Comparison of ENCODE assay signal across 9 mouse cellular contexts in genomic region chr6:115764179-115764578, GRCm38 (mm10). TPM values are rescaled to one million over a fixed set of nuclear protein-coding genes. Genes with fewer than 3 reads are reported as not detected.
DNase-seq lines count a peak whose midpoint lies in the region; ATAC-seq lines count a peak whose summit lies in the region.
"Had no signal": no experiment of that assay in that cellular context is flagged by ENCODE, and none has a peak within 500 bp of the region (broad histone marks: within the 10 kb centered on the region; RNA-seq: fewer than 3 reads in every experiment).

No protein-coding gene starts in this region.

- no peaks in the 10 kb centered on the region for H3K9me3 ChIP-seq in heart, embryonic 10.5 days
- no peaks in the 10 kb centered on the region for H3K9me3 ChIP-seq in liver, embryonic 16.5 days (replicated peaks; ENCODE audit: control insufficient read depth, low read length)
- H3K9me3 ChIP-seq in neural tube, embryonic 14.5 days (ENCODE audit: control insufficient read depth, low read length), result no peaks in the 10 kb centered on the region

- peak overlapping the region; percentile 37; the same call in 1 of the 2 replicates for H3K9ac ChIP-seq in liver, embryonic 16.5 days (ENCODE audit: low read depth, low read length)
- H3K9ac ChIP-seq in neural tube, embryonic 14.5 days (replicated peaks; ENCODE audit: low read depth, low read length), result no peak overlapping the region

- H3K27ac ChIP-seq in brown adipose tissue, adult 24 weeks (replicated peaks; ENCODE audit: low read depth, low read length), result peak overlapping the region; percentile 44; the same call in 1 of the 2 replicates
- peak overlapping the region; percentile 87 for H3K27ac ChIP-seq in heart, embryonic 10.5 days
- peak overlapping the region; percentile 54 for H3K27ac ChIP-seq in liver, embryonic 16.5 days (ENCODE audit: low read length)
- peak overlapping the region; percentile 52 for H3K27ac ChIP-seq in neural tube, embryonic 14.5 days (ENCODE audit: low read depth, low read length)

- intact Hi-C loops in left cerebral cortex, postnatal 36 days (cut with DNase I), result no loop called here

- ATAC-seq in liver, embryonic 16.5 days (ENCODE audit: low read depth), result peak; percentile 59
- ATAC-seq in neural tube, embryonic 14.5 days (ENCODE audit: low read depth), result peak; percentile 93
- ATAC-seq in megakaryocyte-erythroid progenitor cell, adult 5-6 weeks (replicated peaks; ENCODE audit: low FRiP score, low TSS enrichment, poor library complexity, severe bottlenecking), result no peak; the same call in 1 of the 2 replicates

- no peaks in the 10 kb centered on the region for H3K36me3 ChIP-seq in heart, embryonic 10.5 days
- H3K36me3 ChIP-seq in liver, embryonic 16.5 days (ENCODE audit: control insufficient read depth, insufficient read depth), result no peaks in the 10 kb centered on the region
- no peaks in the 10 kb centered on the region for H3K36me3 ChIP-seq in neural tube, embryonic 14.5 days (ENCODE audit: control insufficient read depth, insufficient read depth, low read length)

- H3K4me3 ChIP-seq in brown adipose tissue, adult 24 weeks (ENCODE audit: insufficient read depth, low read depth, low read length), result no peak overlapping the region
- H3K4me3 ChIP-seq in heart, embryonic 10.5 days, result 0 out of 2 replicates have a peak overlapping the region, but pooled peaks have one; percentile 19
- H3K4me3 ChIP-seq in liver, embryonic 16.5 days (ENCODE audit: low read depth, low read length), result 0 out of 2 replicates have a peak overlapping the region, but pooled peaks have one; percentile 7
- H3K4me3 ChIP-seq in neural tube, embryonic 14.5 days (ENCODE audit: low read depth, low read length), result no peak overlapping the region

- H3K4me2 ChIP-seq in liver, embryonic 16.5 days (ENCODE audit: low read depth, low read length), result peak overlapping the region; percentile 24; the same call in 1 of the 2 replicates
- H3K4me2 ChIP-seq in neural tube, embryonic 14.5 days (ENCODE audit: low read depth, low read length), result no peak overlapping the region

- WGBS in heart, embryonic 10.5 days, result 2% methylated on average over 7 of the region's 7 CpGs
- WGBS in liver, embryonic 16.5 days (ENCODE audit: insufficient replicate concordance), result 10% methylated on average over 7 of the region's 7 CpGs
- WGBS in neural tube, embryonic 14.5 days, result 6% methylated on average over 7 of the region's 7 CpGs

- peaks cover 15% of the 10 kb centered on the region for H3K4me1 ChIP-seq in brown adipose tissue, adult 24 weeks (ENCODE audit: control insufficient read depth, insufficient read depth, insufficient read length, low read length)
- H3K4me1 ChIP-seq in heart, embryonic 10.5 days, result peaks cover 59% of the 10 kb centered on the region
- H3K4me1 ChIP-seq in liver, embryonic 16.5 days (ENCODE audit: control insufficient read depth, low read depth, low read length), result peaks cover 35% of the 10 kb centered on the region
- no peaks in the 10 kb centered on the region; the same call in 1 of the 2 replicates for H3K4me1 ChIP-seq in neural tube, embryonic 14.5 days (ENCODE audit: control insufficient read depth, insufficient read depth, low read length)

- no peaks in the 10 kb centered on the region for H3K27me3 ChIP-seq in heart, embryonic 10.5 days (ENCODE audit: insufficient read depth, poor library complexity, severe bottlenecking)
- no peaks in the 10 kb centered on the region for H3K27me3 ChIP-seq in liver, embryonic 16.5 days (ENCODE audit: control insufficient read depth, insufficient read depth, low read depth, low read length)
- H3K27me3 ChIP-seq in neural tube, embryonic 14.5 days (ENCODE audit: control insufficient read depth, insufficient read depth, low read length), result no peaks in the 10 kb centered on the region

- DNase-seq in left cerebral cortex, adult 9 months (ENCODE audit: low spot score in 2 of 2), result peak; percentile 13 to 14
- no peak for DNase-seq in left cerebral cortex, postnatal 36 days (ENCODE audit: low spot score in 2 of 2)
- peak; percentile 96 for DNase-seq in heart, embryonic 10.5 days (ENCODE audit: low spot score)
- peak; percentile 55 to 65 for DNase-seq in kidney, adult 8-10 months

RNA-seq across cellular contexts. Expression of gene Tmem40, which starts 2.0 kb away (rescaled TPM):
- 1 to 10 TPM; 1.4 to 2.1 TPM for total RNA-seq in left cerebral cortex, postnatal 36 days (2021)
- not detected in 2 replicates for polyA plus RNA-seq in brown adipose tissue, adult 24 weeks (2012; ENCODE audit: insufficient read depth, insufficient read length, missing spikeins)
- 2.8 and 3.3 TPM in 2 replicates for polyA plus RNA-seq in heart, embryonic 10.5 days (2016; fragmentation: Nextera tagmentation; extraction: Ambion mirVana)
- 28.8 and 29.0 TPM in 2 replicates for polyA plus RNA-seq in liver, embryonic 16.5 days (2015; fragmentation: Nextera tagmentation; extraction: Ambion mirVana)
- 1.1 and 1.2 TPM in 2 replicates for polyA plus RNA-seq in neural tube, embryonic 14.5 days (2014; fragmentation: Nextera tagmentation; extraction: Ambion mirVana)
- total RNA-seq in megakaryocyte-erythroid progenitor cell, adult 5-6 weeks (2014; fragmentation: Nextera tagmentation), result 27.1 and 36.9 TPM in 2 replicates
- total RNA-seq in megakaryocyte-erythroid progenitor cell, adult 5-6 weeks (2017), result 24.0 and 36.5 TPM in 2 replicates
- polyA plus RNA-seq: small intestine, adult 2 months had no signal

RNA-seq across cellular contexts. Expression of gene Cand2, which starts 10.2 kb away (rescaled TPM):
- total RNA-seq in left cerebral cortex, postnatal 36 days (2021), result 1 to 10 TPM; 2.0 to 2.3 TPM
- polyA plus RNA-seq in brown adipose tissue, adult 24 weeks (2012; ENCODE audit: insufficient read depth, insufficient read length, missing spikeins), result 0.44 and 0.46 TPM in 2 replicates
- 60.0 and 73.9 TPM in 2 replicates for polyA plus RNA-seq in heart, embryonic 10.5 days (2016; fragmentation: Nextera tagmentation; extraction: Ambion mirVana)
- polyA plus RNA-seq in liver, embryonic 16.5 days (2015; fragmentation: Nextera tagmentation; extraction: Ambion mirVana), result 2.5 and 2.8 TPM in 2 replicates
- 8.3 and 10.8 TPM in 2 replicates for polyA plus RNA-seq in neural tube, embryonic 14.5 days (2014; fragmentation: Nextera tagmentation; extraction: Ambion mirVana)
- total RNA-seq in megakaryocyte-erythroid progenitor cell, adult 5-6 weeks (2014; fragmentation: Nextera tagmentation), result 0.54 and 2.1 TPM in 2 replicates
- total RNA-seq in megakaryocyte-erythroid progenitor cell, adult 5-6 weeks (2017), result 0.72 and 0.89 TPM in 2 replicates

RNA-seq across cellular contexts. Expression of gene Rpl32, which starts 44.4 kb away (rescaled TPM):
- 100 to 1,000 TPM; 444 to 498 TPM for total RNA-seq in left cerebral cortex, postnatal 36 days (2021)
- polyA plus RNA-seq in brown adipose tissue, adult 24 weeks (2012; ENCODE audit: insufficient read depth, insufficient read length, missing spikeins), result 1,120 and 1,124 TPM in 2 replicates
- polyA plus RNA-seq in heart, embryonic 10.5 days (2016; fragmentation: Nextera tagmentation; extraction: Ambion mirVana), result 1,266 and 1,290 TPM in 2 replicates
- polyA plus RNA-seq in liver, embryonic 16.5 days (2015; fragmentation: Nextera tagmentation; extraction: Ambion mirVana), result 967 and 1,136 TPM in 2 replicates
- 1,065 and 1,071 TPM in 2 replicates for polyA plus RNA-seq in neural tube, embryonic 14.5 days (2014; fragmentation: Nextera tagmentation; extraction: Ambion mirVana)
- 5,043 and 6,230 TPM in 2 replicates for total RNA-seq in megakaryocyte-erythroid progenitor cell, adult 5-6 weeks (2014; fragmentation: Nextera tagmentation)
- 5,746 and 6,785 TPM in 2 replicates for total RNA-seq in megakaryocyte-erythroid progenitor cell, adult 5-6 weeks (2017)

Comparison
In these comparisons a context has a peak if more than half of its experiments do, and no peak if none do; other contexts are left out.
1. DNase-seq: peak in left cerebral cortex, adult 9 months (2 of 2), heart, embryonic 10.5 days (single experiment) and kidney, adult 8-10 months (2 of 2); none in left cerebral cortex, postnatal 36 days (0 of 2).
2. H3K4me3 ChIP-seq: peak in heart, embryonic 10.5 days (single experiment) and liver, embryonic 16.5 days (single experiment); none in brown adipose tissue, adult 24 weeks (single experiment) and neural tube, embryonic 14.5 days (single experiment).
3. Peak in every context shown above with its lines, with median percentiles within 50 percentile points of each other: H3K27ac ChIP-seq.